Mouse (Mus musculus): ENCODE measurements around the gene Tmub1. TPM values are rescaled to one million over a fixed set of nuclear protein-coding genes. Genes with fewer than 3 reads are reported as not detected.
A peak's percentile ranks its signal among the peaks of the same experiment; 100 is the strongest.

The Tmub1 gene
- 2.9 and 3.7 TPM in 2 replicates for total RNA-seq (2015; ENCODE audit: low replicate concordance)
- 2.0 and 4.3 TPM in 2 replicates for total RNA-seq (2017; ENCODE audit: low replicate concordance)

DNA sequence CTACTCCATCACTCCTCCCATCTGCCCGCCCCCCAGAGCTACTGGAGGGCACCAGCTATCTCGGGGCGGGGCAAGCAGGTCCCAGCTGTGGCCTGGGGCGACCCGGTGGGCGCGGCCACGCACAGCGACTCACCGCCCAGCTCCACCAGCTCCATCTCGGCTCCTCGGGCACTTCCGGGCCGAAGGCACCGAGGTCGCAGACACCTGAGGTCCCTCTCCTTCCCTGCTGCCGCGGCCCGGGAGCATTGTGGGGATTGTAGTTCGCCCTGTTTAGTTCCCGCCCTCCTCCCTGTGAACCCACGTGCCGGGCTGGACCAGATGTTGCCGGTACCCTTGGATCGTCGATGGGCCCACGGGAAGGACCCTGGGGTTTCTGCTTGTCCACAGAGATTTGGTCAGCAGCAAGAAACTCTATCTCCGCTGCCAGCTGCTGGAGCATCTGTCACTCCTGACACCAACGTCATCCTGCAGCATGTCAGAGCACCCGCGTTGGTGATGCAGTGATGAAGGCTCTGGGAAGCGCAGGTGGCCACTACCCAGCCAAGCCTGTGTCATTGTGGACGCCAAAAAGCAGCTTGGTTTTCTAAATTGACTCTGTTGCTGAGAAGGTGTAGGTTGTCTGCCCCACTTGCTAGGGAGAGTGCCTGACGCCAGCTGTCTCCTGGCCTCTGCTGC is at the start of gene Tmub1:
Tmub1 (minus strand) TSS at position 231 of the 675 bp plus-strand sequence.
- ATAC-seq (replicated peaks; ENCODE audit: low FRiP score, poor library complexity, severe bottlenecking) = peak; percentile 36

DNA sequence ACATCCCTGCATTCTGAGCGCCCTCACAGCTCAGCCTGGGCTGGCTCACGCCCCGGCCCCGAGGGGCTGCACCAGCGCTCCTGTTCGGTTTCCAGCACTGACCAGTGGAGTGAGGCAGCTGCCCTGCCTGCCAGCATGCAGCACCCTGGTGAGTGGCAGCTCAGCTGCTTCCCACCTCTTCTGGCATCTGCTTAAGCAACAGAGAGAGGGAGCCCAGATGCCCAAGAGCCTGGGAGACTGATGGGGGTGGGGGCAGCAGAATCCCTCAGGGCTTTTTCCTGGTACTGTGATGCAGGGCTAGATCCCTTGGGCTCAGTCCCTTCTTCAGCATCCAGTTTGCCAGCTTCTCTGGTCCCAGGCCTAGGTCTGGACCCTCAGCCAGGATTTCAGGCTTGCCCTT is 49.1 kb upstream of the Tmub1 start:
- no peak for ATAC-seq (replicated peaks; ENCODE audit: low FRiP score, poor library complexity, severe bottlenecking)

DNA sequence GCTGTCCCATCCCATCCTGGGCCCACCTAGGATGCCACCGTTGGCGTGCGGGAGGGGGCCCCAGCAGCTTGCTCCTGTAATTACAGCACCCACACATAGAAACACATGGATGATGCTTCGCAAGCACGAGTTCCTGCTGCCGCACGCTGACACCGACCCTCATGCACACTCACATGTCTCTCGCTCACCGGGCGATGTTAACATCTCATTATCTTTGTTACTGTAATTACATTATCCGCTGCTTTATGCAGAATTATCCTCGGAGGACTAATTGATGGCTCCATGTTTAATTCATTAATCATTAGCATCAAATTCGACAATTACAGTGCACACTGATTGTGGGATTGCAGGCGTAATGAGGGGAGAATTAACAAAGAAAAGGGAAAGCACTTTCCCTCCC is 47.4 kb upstream of the Tmub1 start:
- no peak for ATAC-seq (replicated peaks; ENCODE audit: low FRiP score, poor library complexity, severe bottlenecking)

DNA sequence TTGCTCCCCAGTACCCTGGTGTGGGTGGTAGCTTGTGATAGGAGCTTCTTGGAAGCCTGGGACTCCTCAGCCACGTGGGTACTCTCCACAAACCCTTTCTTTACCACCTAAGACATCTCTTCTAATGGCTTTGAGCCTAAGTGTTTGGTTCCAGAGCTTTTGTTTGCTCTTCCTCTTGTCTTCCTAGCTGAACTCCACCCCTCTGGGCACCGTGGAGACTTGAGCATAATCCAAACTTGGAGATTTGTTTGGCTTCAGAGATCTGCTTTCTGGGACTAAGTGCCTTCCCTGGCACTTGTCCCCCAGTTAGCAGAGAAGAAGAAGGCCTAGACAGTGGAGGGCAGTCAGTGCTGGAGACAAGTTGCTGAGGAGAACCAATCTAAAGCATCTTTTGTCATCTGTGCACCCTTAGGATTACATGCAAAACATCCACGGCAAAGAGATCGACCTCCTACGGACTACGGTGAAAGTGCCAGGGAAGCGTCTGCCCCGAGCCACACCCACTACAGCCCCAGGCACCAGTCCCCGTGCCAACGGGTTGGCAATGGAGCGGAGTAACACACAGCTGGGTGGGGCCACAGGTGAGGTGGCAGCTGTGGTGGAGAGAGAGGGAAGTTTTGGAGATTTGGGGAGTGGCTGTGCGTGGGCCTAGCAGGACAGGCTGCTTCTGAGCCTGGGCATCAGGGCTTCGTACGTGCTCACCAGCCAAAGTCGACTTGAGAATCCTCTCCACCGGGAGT is 45.1 kb upstream of the Tmub1 start:
- no peak for ATAC-seq (replicated peaks; ENCODE audit: low FRiP score, poor library complexity, severe bottlenecking)

DNA sequence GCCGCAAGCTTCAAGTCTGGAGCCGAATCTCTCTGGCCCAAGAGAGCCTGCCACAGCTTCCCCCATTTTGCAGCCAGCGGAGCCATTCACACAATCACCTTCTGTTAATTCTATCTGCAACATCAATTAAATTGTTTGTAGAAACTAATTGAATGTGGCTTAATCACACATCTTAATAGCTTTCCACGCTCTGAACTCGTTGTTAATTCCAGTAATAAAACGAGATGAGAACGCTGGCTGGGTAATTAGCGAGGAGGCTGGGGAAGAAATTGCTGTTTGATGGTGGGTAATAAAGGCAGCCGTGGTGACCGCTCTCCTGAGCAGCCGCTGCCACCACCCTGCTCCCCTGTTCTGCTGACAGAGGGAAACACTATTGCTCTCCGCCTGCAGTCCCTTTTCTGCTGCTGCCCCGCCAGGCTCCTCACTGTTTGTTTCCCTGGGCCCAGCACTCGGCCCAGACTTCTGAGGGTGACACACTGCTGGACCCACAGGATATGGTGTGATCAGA is 42.8 kb upstream of the Tmub1 start:
- ATAC-seq (replicated peaks; ENCODE audit: low FRiP score, poor library complexity, severe bottlenecking) = no peak

DNA sequence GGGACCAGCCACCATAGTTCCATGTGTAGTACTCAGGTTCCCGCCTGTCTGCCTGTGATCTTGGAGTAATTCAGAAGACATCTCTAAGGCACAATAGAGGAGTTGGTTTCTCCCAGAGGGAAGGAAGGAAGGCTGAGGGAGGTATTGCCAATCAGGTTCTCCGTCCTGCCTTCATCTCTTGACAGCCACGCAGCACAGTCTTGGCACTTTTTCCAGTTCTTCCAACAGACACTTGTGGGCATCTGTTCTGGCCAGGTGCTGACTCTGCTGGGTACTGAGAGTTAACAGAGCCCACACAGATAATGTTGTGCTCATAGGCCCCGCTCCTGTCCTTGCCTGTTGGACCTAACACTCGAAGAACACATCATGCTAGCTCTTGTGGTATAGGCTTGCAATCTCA is 39.1 kb upstream of the Tmub1 start:
- no peak for ATAC-seq (replicated peaks; ENCODE audit: low FRiP score, poor library complexity, severe bottlenecking)

DNA sequence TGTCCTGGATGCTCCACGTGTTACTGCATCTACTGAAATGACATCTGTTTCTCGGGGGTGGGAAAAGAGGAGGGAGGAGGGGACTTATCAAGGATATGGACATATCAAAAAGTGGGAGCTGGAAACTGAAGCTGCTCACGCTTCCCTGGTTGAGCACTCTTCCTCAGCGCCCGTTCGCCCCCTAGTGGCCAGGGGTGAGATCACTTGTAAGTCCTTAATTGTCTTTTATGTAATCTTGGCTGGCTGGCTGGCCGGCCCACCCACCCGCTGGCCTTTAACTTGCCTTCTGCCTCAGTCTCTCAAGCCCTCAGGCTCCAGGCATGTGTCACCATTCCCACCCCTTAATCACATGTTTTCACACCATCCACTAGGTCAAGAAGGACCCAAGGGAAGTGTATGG is 38.4 kb upstream of the Tmub1 start:
- ATAC-seq (replicated peaks; ENCODE audit: low FRiP score, poor library complexity, severe bottlenecking) = peak; percentile 71

DNA sequence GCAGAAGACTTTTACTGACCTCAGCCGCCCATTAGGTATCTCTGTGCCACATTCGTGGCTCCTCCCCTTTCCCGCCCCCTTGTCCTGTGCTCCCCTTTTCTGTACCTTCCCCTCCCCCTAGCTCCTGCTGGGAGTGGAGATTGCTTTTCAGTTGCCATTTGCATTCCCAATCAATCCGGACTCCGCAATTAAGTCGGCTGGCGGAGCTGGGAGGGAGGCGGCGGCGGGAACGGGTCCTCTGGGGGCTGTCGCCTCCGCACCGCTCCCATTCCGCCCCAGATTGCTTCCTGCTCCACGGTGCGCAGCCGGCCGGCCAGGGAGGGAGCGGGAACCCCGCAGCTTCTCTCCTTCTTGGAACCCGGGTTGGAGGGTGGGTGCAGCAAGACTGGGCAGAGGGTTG is 37.3 kb upstream of the Tmub1 start:
- no peak for ATAC-seq (replicated peaks; ENCODE audit: low FRiP score, poor library complexity, severe bottlenecking)

DNA sequence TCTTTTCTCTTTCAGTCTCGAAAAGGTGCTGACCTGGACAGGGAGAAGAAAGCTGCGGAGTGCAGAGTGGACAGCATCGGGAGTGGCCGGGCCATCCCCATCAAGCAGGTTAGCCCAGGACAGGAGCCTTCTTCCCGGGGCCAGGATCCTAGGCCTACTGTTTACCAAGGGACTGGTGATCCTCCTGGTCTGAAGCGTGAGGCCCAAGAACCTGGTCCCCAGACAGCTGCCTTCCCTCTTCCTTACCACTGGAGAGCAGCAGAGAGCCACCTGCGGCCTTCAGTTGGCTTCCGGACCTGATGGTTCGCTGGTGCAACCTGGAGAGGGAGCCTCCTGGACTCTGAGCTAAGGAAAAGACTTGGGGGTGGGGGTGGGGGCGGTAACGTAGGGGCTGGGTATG is 35.7 kb upstream of the Tmub1 start:
- ATAC-seq (replicated peaks; ENCODE audit: low FRiP score, poor library complexity, severe bottlenecking) = no peak

DNA sequence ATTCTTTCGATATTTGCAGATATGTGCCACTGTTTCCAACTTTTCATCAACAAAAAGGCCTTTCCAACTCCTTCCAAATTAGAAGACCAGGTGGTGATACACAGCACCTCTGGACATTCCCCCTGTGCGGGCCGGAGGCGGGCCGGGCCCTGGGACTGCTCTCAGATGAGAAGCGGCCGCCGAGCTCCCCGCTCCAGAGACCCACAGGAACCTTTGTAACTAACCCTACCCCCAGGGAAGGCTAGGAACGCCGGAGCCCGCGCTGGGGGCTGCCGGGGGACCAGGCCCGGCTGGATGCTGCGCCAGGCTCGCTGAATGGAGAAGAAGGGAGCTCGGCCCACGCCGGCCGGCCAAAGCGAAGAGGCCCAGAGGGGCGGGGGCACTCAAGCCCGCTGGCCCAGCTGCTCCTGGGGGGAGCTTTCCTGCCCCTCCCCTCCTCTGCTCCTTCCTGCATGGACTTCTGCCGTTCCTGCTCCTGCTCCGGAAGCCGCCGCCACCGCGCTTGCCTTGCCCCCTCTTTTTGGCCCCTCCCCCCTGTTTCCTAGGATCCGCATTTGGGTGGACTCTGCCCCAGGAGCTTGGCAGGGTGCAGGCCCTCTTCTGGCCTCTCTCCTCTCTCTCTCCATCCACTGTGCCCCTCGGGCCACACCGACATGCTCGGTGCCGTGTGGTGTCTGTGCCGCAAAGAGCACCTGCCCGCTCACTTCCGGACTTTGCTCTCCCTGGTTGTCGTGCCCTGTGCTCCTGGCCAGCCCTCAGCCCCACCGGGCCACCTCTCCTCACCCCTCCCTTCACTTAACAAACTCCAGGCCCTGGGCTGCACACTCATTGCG is 34.8 kb upstream of the Tmub1 start:
- no peak for ATAC-seq (replicated peaks; ENCODE audit: low FRiP score, poor library complexity, severe bottlenecking)

DNA sequence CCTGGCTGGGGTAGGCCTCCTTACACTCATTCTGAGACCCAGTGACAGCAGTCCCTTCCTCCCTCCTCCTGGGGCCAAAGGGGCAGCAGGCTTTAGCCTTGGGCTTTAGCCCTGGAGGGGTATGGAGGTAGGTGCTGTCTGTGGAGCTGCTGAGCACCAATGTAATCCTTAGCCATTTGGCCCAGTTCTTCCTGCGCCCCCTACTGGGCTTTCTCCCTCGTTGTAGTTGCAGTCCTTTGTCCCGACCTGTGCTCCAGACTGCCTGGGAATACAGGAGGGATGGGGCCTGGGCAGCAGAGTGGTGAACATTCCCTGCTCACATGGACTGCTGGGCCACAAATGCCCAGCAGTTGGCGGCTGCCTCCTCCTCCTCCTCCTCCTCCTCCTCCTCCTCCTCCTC is 34.0 kb upstream of the Tmub1 start:
- no peak for ATAC-seq (replicated peaks; ENCODE audit: low FRiP score, poor library complexity, severe bottlenecking)

DNA sequence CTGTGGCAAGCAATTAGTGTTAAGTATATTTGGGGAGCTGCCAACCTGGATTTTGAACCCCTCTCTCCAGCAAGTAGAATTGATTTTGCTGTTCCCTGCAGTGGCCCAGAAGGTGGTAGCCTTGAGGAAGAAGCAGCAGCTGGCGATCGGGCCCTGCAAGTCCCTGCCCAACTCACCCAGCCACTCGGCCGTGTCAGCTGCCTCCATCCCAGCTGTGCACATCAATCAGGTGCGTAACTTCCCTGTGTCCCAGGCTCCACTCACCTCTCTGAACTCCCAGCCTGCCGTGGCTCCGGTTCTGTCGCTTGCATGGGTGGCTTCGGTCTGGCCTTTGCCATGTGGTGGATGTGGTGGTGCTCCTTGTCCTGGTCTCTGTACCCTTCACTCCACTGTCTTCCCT is 30.3 kb upstream of the Tmub1 start:
- no peak for ATAC-seq (replicated peaks; ENCODE audit: low FRiP score, poor library complexity, severe bottlenecking)

DNA sequence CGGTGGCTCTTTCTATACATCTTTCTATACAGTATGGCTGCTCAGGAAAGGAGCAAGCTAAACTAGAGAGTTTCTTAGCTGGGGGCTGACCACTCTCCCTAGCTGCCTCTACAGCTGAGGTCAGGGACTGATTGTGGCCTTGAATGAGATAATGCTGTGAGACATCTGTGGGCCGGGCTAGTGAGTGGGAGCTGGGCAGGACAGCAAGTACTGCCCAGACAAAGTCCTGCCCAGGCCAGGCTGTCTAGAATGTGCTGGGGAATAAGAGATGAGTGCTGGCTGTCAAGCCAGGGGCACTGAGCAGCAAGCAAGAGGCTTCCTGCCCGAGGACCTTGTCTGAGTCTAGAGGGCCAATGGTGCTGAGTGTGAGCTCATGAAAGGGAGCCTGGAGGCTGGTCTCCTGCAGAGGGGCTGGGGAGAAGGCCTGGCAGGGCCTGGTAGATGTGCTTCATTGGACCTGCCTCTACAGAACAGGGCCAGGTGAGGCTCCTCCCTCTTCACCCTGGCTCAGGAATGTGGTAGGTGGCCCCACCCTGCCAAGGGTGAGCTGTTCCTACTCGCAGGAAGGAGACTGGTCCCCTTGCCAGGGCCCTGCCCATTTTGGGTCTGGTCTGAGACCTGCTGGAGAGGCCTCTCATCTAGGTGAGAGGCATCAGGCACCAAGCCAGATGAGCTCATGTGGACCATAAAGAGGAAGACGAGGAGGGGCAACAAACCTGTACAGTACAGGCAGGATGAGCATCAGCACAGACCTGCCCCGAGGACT is 28.0 kb upstream of the Tmub1 start:
- ATAC-seq (replicated peaks; ENCODE audit: low FRiP score, poor library complexity, severe bottlenecking) = no peak; the same call in 1 of the 2 replicates

DNA sequence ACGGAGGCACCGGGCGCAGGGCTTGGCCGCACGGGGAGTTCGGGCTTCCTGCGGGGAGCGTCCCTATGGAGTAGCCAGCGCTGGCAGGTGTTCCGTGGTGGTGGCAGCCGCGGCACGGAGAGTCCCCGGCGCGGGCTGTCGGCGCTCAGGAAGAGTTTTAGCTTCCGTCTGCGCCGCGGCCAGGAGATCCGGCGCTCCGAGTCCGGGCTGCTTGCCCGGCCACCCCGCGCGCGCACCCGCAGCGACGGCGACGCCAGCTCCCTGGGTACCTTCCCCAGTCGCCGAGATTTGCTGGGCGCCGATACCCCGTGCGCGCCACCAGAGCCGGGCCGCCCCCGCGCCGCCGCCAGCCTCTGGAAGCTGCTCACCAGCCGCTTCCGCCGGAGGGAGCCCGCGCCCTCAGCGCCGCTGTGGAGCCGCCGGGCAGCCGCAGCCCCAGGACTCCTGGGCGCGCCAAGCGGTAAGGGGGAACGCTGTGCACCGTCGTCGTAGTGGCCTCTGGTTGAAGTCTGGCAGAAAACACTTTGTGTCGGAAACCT is 27.1 kb upstream of the Tmub1 start:
- ATAC-seq (replicated peaks; ENCODE audit: low FRiP score, poor library complexity, severe bottlenecking) = no peak

DNA sequence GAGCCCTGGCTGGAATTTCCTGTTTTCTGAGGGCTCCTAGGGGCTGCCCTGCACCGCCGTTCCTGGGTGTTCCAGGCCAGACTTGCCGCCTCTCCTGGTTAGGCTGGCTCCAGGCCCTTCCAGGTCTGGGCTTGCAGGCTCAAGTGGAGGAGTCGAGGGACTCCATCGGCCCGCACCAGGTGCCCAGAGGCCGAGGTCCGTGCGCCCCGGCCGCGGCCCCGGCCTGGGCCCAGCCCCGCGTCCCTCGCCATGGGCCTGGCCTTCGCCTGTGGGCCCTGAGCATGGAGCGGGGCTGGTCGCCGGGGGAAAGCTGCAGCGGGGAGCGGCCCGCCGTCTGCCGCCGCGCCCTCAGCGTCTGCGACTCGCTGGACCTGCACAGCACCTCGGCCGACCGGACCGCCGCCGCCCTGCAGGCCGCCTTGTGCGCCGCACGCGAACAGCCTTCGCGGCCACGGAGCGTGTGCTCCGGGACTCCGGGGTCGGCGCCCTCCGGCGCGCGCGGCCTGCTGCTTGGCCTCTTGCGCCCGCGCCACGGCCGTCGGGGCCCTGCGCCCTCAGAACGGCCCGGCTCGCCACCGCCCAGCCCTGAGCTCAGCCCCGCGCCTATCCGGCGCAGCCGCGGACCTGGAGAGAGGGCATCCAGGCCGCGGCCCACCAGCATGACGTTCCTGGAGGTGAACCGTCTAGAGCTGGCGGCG is 26.5 kb upstream of the Tmub1 start:
- ATAC-seq (replicated peaks; ENCODE audit: low FRiP score, poor library complexity, severe bottlenecking) = no peak

DNA sequence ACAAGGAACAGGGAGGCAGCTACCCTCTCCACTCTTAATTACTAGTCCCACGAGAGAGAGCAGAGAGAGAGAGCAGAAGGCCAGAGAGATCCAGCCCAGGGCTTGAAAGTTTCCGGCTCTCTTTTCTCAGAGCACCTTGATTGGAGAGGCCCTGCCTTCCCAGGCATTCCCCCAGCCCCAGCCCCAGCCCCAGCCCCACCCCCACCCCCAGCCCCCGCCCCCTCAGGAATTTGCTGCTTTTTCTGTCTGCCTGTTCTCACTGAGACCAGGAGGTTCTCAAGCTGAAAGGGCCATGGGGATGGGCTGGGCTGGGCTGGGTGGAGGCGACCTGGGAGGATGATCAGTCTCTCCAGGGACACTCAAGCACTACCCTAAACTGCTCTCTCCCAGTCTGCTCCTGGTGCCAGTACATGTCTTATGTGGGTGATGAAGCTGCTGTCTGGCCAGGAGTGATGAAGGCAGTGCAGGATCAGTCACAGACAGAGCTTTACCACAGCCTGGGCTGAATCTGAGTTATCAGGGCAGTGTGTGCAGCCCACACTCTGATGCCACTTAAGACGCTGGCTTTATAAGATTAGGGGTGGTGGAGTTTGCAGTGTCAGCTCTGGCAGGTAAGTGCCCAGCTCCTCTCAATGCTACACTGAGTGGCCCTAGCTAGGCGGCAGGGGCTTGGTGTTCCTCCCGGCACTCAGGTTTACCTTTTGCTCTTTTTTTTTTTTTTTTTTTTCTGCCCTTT is 25.4 kb upstream of the Tmub1 start:
- no peak for ATAC-seq (replicated peaks; ENCODE audit: low FRiP score, poor library complexity, severe bottlenecking)

DNA sequence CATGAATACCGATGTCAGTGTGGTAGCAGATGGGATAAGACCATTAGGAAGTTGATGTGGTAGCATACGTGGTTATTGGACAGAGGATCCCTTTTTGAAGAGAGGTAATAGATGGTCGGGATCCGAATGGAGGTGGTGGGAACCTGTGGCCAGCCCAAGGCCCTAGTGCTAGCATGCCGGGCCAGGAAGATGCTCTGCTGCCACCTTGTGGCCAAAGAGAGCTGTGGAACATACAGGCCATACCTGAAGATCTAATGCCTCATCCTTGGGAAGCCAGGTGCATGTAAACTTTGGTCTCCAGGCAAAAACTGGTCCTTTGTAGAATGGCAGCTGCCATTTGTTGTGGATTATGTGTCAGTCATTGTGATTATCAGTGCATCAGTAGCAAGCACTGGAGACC is 22.9 kb upstream of the Tmub1 start:
- ATAC-seq (replicated peaks; ENCODE audit: low FRiP score, poor library complexity, severe bottlenecking) = peak; percentile 84

DNA sequence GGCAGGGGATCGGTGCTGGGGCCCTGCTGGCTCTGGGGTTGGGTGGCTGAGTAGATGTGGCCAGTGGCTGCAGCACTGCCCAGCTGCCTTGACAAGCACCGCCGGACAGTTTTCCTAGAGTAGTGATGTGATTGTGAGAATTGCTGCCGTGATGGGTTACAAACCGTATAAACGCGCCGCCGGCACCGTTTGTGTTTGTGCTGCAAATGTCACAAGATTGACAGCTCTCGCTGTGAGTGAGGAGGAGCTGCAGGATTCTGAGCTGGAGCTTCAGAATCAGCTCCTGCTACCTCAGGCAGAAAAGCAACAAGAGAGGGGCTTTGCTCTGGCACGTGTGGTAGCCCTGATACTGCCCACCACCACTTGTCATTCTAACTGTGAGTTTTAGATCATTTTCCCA is 19.1 kb upstream of the Tmub1 start:
- ATAC-seq (replicated peaks; ENCODE audit: low FRiP score, poor library complexity, severe bottlenecking) = no peak
